Mouse (Mus musculus) G1E-ER4 (cell line): ENCODE data around the gene Vsx1. TPM values are rescaled to one million over a fixed set of nuclear protein-coding genes. Genes with fewer than 3 reads are reported as not detected.

Experiments used
- GATA1 ChIP-seq: IDR thresholded peaks from one replicate; pipeline ENCODE4 v1.8.0; 2012; ENCODE audit warnings: low read length, inconsistent platforms
- polyA plus RNA-seq: library from polyadenylated mRNA; stranded (reverse); fragments of >175 nt; gene quantifications from 2 replicates; pipeline ENCODE4 v1.2.3, GENCODE M21; 2012

Gene Vsx1
- polyA plus RNA-seq, 1 experiment, result not detected

DNA sequence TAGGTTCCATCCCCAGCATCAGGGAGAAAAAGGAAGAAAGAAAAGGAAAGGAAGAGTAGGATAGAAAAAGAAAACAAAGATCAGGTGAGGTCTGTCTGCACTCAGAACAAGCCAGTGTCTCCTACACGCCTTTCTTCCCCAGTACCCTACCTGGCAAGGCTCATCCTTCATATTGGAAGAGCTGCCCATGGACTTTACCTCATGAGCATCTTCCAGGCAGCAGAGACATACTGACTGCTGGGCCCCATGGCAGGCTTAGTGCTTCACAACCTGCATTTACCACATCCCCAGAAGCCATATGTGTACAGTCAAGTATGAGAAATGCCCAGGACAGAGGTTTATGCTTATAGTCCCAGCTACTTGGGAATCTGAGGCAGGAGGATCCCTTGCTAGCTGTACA, 18.2 kb downstream of the Vsx1 start:
- no peak for TF ChIP-seq GATA1

DNA sequence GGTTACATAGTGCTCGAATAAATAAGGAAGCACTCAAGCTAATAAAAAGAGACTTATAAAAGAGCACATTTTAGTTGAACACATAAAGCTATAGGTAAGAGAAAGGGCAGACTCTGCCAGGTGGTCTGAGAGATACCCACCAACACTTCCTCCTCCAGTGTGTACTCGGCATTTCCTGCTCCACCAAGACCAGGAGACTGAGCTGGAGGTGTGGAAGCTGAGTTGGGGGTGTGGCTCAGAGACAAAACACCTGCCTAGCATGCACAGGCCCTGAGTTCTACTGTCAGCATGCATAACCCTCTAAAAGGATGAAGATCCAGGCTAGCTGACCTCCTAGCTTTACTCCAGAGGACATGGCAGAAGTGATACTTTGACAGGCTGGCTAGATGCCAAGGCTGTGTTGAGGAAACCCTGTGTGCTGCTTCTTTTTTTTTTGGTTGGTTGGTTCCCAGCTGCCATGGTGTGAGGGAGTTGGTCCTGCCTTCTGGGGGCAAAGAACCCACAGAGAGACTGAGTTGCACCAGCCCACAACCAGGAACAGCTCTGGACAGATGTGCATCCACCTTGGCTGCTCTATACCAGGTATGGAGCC, 19.6 kb downstream of the Vsx1 start:
- no peak for TF ChIP-seq GATA1

DNA sequence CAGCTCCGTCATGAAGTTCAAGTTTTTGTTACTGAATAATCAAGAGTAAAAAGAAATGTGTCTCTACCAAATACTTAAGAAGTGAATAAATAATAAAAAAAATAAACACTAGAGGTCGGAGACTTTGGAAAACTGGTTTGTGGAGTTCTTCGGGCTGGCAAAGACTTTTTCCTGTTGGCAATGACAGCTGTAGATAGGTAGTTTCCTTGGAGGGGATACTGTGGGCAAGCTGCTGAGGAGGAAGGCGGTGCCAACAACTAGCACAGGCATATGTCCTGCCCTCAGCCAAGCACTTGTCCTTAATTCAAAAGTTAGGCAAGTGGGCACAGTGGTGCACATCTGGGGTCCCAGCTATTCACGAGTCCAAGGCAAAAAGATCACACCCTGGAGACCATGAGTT, 20.2 kb downstream of the Vsx1 start:
- TF ChIP-seq GATA1, result no peak

- no peak for TF ChIP-seq GATA1
These were observed 21.1 kb downstream of the Vsx1 start, which contains the start of gene Acss1 for GRCm38 (mm10) chr2:150667820-150668766. Acss1 (minus strand) TSS chr2:150668500.

DNA sequence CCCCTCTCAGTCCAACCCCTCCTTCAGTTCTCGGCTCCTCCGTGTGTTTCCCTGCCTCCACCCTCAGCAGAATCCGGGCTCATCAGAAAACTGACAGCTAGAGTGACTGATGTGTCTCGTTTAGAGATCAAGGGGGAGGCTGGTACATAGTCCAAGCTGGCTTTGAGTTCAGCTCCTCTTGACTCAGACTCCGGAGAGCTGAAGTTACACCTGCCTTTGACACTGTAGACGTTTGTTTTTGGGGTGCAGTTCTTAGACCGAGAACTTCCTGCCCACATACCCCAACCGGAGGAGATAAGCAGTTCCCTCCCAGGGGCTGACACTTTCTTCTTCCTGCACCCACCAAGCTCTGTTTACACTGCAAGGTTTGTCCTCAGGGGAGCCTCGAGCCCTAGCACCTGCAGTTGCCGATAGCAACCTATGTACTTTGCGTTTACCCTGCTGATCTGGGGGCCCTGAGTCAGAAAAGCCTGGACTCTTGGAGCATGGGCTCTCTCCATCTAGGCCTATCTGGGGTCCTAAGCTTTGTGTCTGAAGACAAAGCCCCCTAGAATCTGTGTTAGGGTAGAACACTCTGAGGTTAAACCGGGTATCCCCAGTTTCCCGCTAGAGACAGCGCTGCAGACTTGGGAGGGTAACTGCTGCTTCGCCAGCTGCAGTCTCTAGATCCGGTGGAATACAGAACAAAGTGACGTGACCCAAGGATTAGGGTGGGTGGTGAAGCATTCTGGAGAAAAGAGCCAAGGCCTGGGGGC, 21.9 kb downstream of the Vsx1 start:
- no peak for TF ChIP-seq GATA1

- TF ChIP-seq GATA1, result no peak
These were observed 22.5 kb downstream of the Vsx1 start for GRCm38 (mm10) chr2:150666723-150667064.

DNA sequence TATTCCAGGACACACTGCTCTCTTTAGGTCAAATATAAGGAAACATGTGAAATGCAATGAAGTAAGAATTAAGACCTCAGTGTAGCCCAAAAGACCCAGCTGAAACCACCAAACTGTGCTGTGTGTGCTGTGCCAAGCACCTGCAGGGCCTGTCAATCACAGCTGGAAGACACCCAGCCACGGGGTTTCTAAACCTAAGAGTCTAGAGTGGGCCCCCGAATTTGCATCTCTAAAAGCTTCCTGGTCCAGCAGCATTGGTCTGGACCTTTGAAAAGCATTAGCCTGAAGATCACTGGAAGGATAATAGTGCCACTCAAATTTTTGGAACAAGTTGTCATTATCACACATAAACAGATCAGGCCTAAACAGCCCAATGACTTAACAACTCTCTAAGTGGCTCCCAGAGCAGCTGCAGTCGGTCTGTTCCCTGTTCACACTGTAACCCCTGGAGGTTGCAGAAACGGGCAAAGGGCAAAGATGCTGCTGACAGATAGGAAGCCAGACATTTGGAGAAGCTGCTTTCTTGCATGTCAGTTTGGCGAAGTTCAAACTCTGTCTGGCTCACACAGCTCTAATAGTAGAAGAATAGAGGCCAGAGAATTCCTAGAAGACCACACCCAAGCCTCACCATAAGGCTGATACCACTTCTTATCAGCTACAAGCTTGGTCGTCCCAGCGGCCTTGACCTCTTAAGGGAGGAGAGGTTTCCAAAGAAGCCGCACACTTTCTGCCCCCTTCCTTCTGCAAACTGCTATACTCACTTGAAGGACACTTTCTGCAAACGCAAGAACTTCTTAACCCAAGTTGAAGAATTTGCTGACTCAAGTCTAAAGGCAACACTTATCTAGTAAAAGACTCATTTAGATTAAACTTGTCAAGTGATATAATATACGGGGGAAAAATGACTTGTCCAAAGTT, 23.4 kb downstream of the Vsx1 start:
- TF ChIP-seq GATA1, result peak; percentile 60

GRCm38 (mm10) chr2:150665006-150665405, 24.2 kb downstream of the Vsx1 start:
- peak; percentile 58 for TF ChIP-seq GATA1

DNA sequence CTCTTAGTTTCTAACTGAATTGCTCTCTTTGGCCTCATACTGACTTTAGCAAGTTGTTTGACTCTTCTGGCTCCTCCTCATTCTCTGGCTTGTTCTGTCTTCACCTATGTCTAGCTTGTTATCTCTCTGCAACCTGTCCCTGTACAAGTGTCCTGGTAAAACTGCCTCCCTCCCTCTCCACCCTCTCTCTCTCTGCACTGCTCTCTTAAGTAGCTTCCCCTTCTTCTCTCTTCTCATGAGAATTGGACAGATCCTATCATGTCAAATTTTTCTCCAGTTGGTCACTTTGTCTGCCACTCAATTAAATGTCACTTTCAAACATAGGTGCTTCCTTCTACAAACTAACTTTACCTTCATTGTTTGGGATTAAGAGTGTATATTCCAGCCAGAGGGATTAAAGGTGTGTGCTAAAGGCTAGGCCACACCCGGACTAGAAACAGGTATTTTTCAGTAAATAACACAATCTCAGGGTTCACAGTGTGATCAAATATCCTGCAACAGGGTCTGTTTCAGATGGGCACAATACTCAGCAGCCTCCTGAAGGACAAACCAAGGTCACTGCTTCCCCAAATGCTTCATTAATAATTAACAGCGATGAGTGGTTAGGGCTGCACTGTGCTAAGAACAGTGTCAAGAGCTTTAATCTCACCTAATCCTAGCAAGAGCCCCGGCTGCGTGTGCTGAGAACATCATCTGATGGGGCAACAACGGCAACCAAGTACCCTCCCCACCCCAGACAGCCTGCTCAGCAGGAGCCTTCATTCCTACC, 24.8 kb downstream of the Vsx1 start:
- TF ChIP-seq GATA1, result no peak

DNA sequence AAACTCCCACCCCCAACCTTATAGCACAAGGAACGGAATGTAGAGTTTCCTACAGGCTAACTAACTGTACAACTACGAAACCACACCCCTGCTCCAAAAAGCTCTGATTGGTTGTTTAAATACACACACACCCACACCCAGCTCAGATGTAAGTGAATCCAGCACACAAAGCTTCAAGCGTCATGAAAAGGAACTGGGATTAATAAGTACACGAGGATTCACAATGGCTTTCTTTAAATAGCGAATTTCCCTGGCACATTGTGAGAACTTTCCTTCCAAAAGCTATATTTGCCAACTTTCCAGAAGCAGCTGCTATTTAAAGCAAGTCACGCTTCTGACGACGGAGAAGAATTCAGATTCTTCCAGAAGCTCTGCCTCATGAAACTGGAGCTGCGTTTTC, 25.9 kb downstream of the Vsx1 start:
- no peak for TF ChIP-seq GATA1

GRCm38 (mm10) chr2:150662007-150662406, 27.2 kb downstream of the Vsx1 start:
- no peak for TF ChIP-seq GATA1

- TF ChIP-seq GATA1, result no peak
These were observed 28.3 kb downstream of the Vsx1 start for GRCm38 (mm10) chr2:150660668-150661451.

- TF ChIP-seq GATA1, result no peak
These were observed 29.1 kb downstream of the Vsx1 start for GRCm38 (mm10) chr2:150660049-150660448.
